Mouse (Mus musculus): ENCODE measurements around the gene Dync1i2.

- TF ChIP-seq POLR2A (IDR thresholded peaks at IDR 0.05; ENCODE audit: low read depth, low read length) (no peak), NELFE (IDR thresholded peaks at IDR 0.05; ENCODE audit: low read depth, low read length) (no peak), UBTF (IDR thresholded peaks at IDR 0.05; ENCODE audit: low read depth, low read length) (no peak), RCOR1 (conservative IDR thresholded peaks at IDR 0.05; ENCODE audit: low read depth, low read length) (no peak), MAX (IDR thresholded peaks at IDR 0.05; ENCODE audit: low read length) (no peak), USF2 (conservative IDR thresholded peaks at IDR 0.05; ENCODE audit: low read depth, low read length) (no peak)
These were observed 2.3 kb upstream of the Dync1i2 start for GRCm38 (mm10) chr2:71209041-71209755.
